Mouse (Mus musculus) forebrain, embryonic 14.5 days (tissue): ENCODE measurements around the gene Ugt1a8. TPM values are rescaled to one million over a fixed set of nuclear protein-coding genes. Genes with fewer than 3 reads are reported as not detected.
A peak's percentile ranks its signal among the peaks of the same experiment; 100 is the strongest.

Source experiments
- ATAC-seq: fragments of 200-750 bp; cut with Nextera tagmentation; 2 replicates; pipeline ENCODE4 v1.8.0; 2017; ENCODE audit warnings: mild to moderate bottlenecking, moderate library complexity
- DNase-seq: peaks from one replicate; pipeline ENCODE4 v3.0.0-alpha.2; 2015; ENCODE audit warnings: low spot score
- H3K27ac ChIP-seq: fragments of 300-500 bp; sonication (generic); 2 replicates; pipeline ENCODE4 v1.5.1; 2014; ENCODE audit warnings: low read depth, mild to moderate bottlenecking, control low read depth, low read length, moderate library complexity
- H3K27me3 ChIP-seq: fragments of 300-500 bp; sonication (generic); replicated peaks from 2 replicates; pipeline ENCODE4 v1.6.1; 2014; ENCODE audit warnings: low read length, control low read depth, mixed read lengths; ENCODE audit not compliant: control insufficient read depth, insufficient read depth
- H3K36me3 ChIP-seq: fragments of 300-500 bp; sonication (generic); 2 replicates; pipeline ENCODE4 v1.6.1; 2014; ENCODE audit warnings: low read length, control low read depth; ENCODE audit not compliant: control insufficient read depth, insufficient read depth
- H3K4me1 ChIP-seq: fragments of 300-500 bp; sonication (generic); 2 replicates; pipeline ENCODE4 v1.6.1; 2014; ENCODE audit warnings: antibody characterized with exemption, low read length, control low read depth; ENCODE audit not compliant: control insufficient read depth, insufficient read depth
- H3K4me2 ChIP-seq: fragments of 300-500 bp; sonication (generic); 2 replicates; pipeline ENCODE4 v1.6.1; 2014; ENCODE audit warnings: mild to moderate bottlenecking, control low read depth, low read length
- H3K4me3 ChIP-seq: fragments of 300-500 bp; sonication (generic); 2 replicates; pipeline ENCODE4 v1.5.1; 2014; ENCODE audit warnings: low read depth, low read length, control low read depth
- H3K9ac ChIP-seq: fragments of 300-500 bp; sonication (generic); 2 replicates; pipeline ENCODE4 v1.6.1; 2014; ENCODE audit warnings: mild to moderate bottlenecking, low read length, control low read depth, moderate library complexity
- H3K9me3 ChIP-seq: fragments of 300-500 bp; sonication (generic); replicated peaks from 2 replicates; pipeline ENCODE4 v1.6.1; 2016; ENCODE audit warnings: low read length, control low read depth, mixed read lengths; ENCODE audit not compliant: control insufficient read depth
- WGBS: fragments of 180-500 bp; shearing (Covaris S2); extraction: QIAGEN DNeasy Blood & Tissue Kit; methylation state at CpG from one replicate; pipeline ENCODE4 v1.1.7; 2014; 5-methylcytosine and 5-hydroxymethylcytosine counted together
- polyA plus RNA-seq: library from polyadenylated mRNA; unstranded; fragments of >200 nt; fragmentation: Nextera tagmentation; extraction: Ambion mirVana; gene quantifications from 2 replicates; pipeline ENCODE4 v1.2.1, GENCODE M21; 2014

Ugt1a8 gene
- polyA plus RNA-seq, 1 experiment from 2014 or later: not detected

- H3K36me3 ChIP-seq: no peaks in the 10 kb centered on the region
- H3K27ac ChIP-seq: no peak overlapping the region
- no peak overlapping the region for H3K9ac ChIP-seq
- no peak overlapping the region for H3K4me2 ChIP-seq
- 58% methylated on average over 3 of the region's 3 CpGs for WGBS
- DNase-seq (no peak), ATAC-seq (no peak)
- no peaks in the 10 kb centered on the region for H3K4me1 ChIP-seq
- H3K4me3 ChIP-seq: no peak overlapping the region
- H3K9me3 ChIP-seq: no peaks in the 10 kb centered on the region
- no peaks in the 10 kb centered on the region for H3K27me3 ChIP-seq
These were observed 104.5 kb downstream of the Ugt1a8 start for GRCm38 (mm10) chr1:88192136-88192535.

GRCm38 (mm10) chr1:88195687-88196086, 108.1 kb downstream of the Ugt1a8 start:
- Histone ChIP-seq H3K27ac (no peak overlapping the region), H3K36me3 (no peaks in the 10 kb centered on the region), H3K4me2 (no peak overlapping the region), H3K4me1 (no peaks in the 10 kb centered on the region), H3K9ac (no peak overlapping the region), H3K4me3 (no peak overlapping the region), H3K27me3 (no peaks in the 10 kb centered on the region), H3K9me3 (no peaks in the 10 kb centered on the region)
- ATAC-seq (no peak), DNase-seq (no peak)
- WGBS: 83% methylated on average over 1 of the region's 1 CpGs

GRCm38 (mm10) chr1:88197443-88197842, 109.8 kb downstream of the Ugt1a8 start:
- H3K9ac ChIP-seq: no peak overlapping the region
- H3K4me3 ChIP-seq: no peak overlapping the region
- DNase-seq: no peak
- H3K9me3 ChIP-seq: no peaks in the 10 kb centered on the region
- no peak for ATAC-seq
- H3K4me1 ChIP-seq: no peaks in the 10 kb centered on the region
- no peak overlapping the region for H3K27ac ChIP-seq
- H3K36me3 ChIP-seq: no peaks in the 10 kb centered on the region
- H3K27me3 ChIP-seq: no peaks in the 10 kb centered on the region
- no peak overlapping the region for H3K4me2 ChIP-seq
- 80% methylated on average over 3 of the region's 3 CpGs for WGBS

GRCm38 (mm10) chr1:88199996-88200395, 112.4 kb downstream of the Ugt1a8 start:
- Histone ChIP-seq H3K9me3 (peaks cover 7% of the 10 kb centered on the region; the same call in 1 of the 2 replicates), H3K27me3 (no peaks in the 10 kb centered on the region), H3K4me3 (no peak overlapping the region), H3K4me2 (no peak overlapping the region), H3K9ac (no peak overlapping the region), H3K4me1 (no peaks in the 10 kb centered on the region), H3K36me3 (no peaks in the 10 kb centered on the region), H3K27ac (no peak overlapping the region)
- 86% methylated on average over 2 of the region's 2 CpGs for WGBS
- DNase-seq: no peak
- no peak for ATAC-seq

- no peaks in the 10 kb centered on the region for H3K27me3 ChIP-seq
- no peak within 1 kb of the TSS for H3K4me3 ChIP-seq
- H3K4me2 ChIP-seq: no peak within 1 kb of the TSS
- no peak within 1 kb of the TSS for H3K27ac ChIP-seq
- WGBS: 85% methylated on average over 7 of the region's 7 CpGs
- DNase-seq (no peak), ATAC-seq (no peak)
- H3K36me3 ChIP-seq: no peaks in the 10 kb centered on the region
- H3K4me1 ChIP-seq: no peaks in the 10 kb centered on the region
- H3K9me3 ChIP-seq: peaks cover 7% of the 10 kb centered on the region; the same call in 1 of the 2 replicates
- no peak within 1 kb of the TSS for H3K9ac ChIP-seq
These were observed 112.8 kb downstream of the Ugt1a8 start, which contains the start of gene Ugt1a2 for GRCm38 (mm10) chr1:88200456-88200855. Gene Ugt1a2 (plus strand): TSS chr1:88200601.

GRCm38 (mm10) chr1:88205294-88205922, 117.8 kb downstream of the Ugt1a8 start, which contains the start of gene Dnajb3:
Gene Dnajb3 (minus strand): TSS chr1:88205782.
- Histone ChIP-seq H3K4me3 (peak within 1 kb of the TSS; percentile 35), H3K36me3 (no peaks in the 10 kb centered on the region), H3K4me1 (no peaks in the 10 kb centered on the region), H3K4me2 (peak within 1 kb of the TSS; percentile 59), H3K9me3 (peaks cover 9% of the 10 kb centered on the region; the same call in 1 of the 2 replicates), H3K27me3 (no peaks in the 10 kb centered on the region), H3K27ac (peak within 1 kb of the TSS; percentile 10; the same call in 1 of the 2 replicates), H3K9ac (peak within 1 kb of the TSS; percentile 70)
- DNase-seq: peak; percentile 95
- ATAC-seq: peak; percentile 100
- 7% methylated on average over 62 of the region's 62 CpGs for WGBS

GRCm38 (mm10) chr1:88206843-88207479, 119.3 kb downstream of the Ugt1a8 start:
- Histone ChIP-seq H3K27me3 (no peaks in the 10 kb centered on the region), H3K4me3 (no peak overlapping the region), H3K9ac (no peak overlapping the region), H3K36me3 (no peaks in the 10 kb centered on the region), H3K9me3 (peaks cover 16% of the 10 kb centered on the region), H3K4me2 (no peak overlapping the region), H3K4me1 (no peaks in the 10 kb centered on the region), H3K27ac (no peak overlapping the region)
- DNase-seq (no peak), ATAC-seq (no peak)
- WGBS: 89% methylated on average over 2 of the region's 2 CpGs

- Histone ChIP-seq H3K27ac (no peak within 1 kb of the TSS), H3K4me2 (no peak within 1 kb of the TSS), H3K4me1 (no peaks in the 10 kb centered on the region), H3K27me3 (no peaks in the 10 kb centered on the region), H3K4me3 (no peak within 1 kb of the TSS), H3K9me3 (peaks cover 51% of the 10 kb centered on the region), H3K9ac (no peak within 1 kb of the TSS), H3K36me3 (no peaks in the 10 kb centered on the region)
- no peak for ATAC-seq
- peak; percentile 10 for DNase-seq
- WGBS: 68% methylated on average over 8 of the region's 8 CpGs
These were observed 124.2 kb downstream of the Ugt1a8 start, which contains the start of gene Ugt1a1 for GRCm38 (mm10) chr1:88211812-88212211. Gene Ugt1a1 (plus strand): TSS chr1:88211959.
